Comparison of ENCODE assay signal across 17 mouse cellular contexts in the genomic region with DNA sequence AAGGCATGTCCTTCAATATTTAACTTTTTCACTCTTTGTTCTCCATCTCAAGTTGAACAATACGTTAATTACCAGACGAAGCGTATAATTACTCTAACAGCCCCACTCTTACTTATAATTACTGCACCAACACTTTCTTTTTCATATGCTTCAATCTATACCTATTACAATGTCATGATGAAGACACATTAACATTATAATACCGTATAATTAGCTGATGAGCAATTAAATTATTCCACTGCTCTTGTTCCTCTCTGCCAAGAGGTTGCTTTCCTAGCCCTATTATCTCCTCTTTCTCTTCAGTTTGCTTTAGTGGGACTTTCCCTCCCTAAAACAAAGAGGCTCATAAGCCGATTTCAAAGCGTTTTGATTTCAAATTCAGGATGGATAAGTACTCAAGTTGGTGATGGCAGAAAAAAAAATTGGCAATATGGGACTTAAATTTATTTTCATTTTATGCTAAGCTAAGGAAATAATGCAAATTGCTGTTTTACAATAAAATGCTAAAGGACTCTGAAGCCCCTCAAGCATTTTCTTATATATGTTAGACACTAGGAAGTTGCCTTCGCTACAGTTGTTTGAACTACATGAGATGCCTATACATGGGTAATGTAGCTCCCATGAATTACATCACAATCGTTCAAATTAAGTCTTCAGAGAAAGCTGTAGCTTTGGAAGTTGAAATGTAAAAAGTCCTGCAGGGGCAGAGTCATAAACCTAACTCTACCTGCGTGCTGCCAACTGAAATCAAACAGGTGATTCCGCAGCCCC.
"Had no signal": no experiment of that assay in that cellular context is flagged by ENCODE, and none has a peak within 500 bp of the region (broad histone marks: within the 10 kb centered on the region; RNA-seq: fewer than 3 reads in every experiment).

No protein-coding gene starts in this region.

- H3K27me3 ChIP-seq: limb, embryonic 13.5 days; liver, embryonic 15.5 days; megakaryocyte, embryonic 14.5 days; midbrain, embryonic 15.5 days; neural tube, embryonic 13.5 days had no signal

- H3K27ac ChIP-seq: limb, embryonic 13.5 days; liver, embryonic 15.5 days; macrophage; midbrain, embryonic 15.5 days; neural tube, embryonic 13.5 days had no signal

- ATAC-seq: midbrain, embryonic 15.5 days had no signal

- H3K4me1 ChIP-seq: limb, embryonic 13.5 days; liver, embryonic 15.5 days; megakaryocyte, embryonic 14.5 days; midbrain, embryonic 15.5 days; neural tube, embryonic 13.5 days had no signal

- H3K4me2 ChIP-seq: limb, embryonic 13.5 days; liver, embryonic 15.5 days; lung, embryonic 14.5 days; midbrain, embryonic 11.5 days; midbrain, embryonic 15.5 days; neural tube, embryonic 13.5 days had no signal

- DNase-seq: kidney, adult 8-10 months; kidney, postnatal 25 days; layer of hippocampus, adult 9-11 months; layer of hippocampus, postnatal 36 days; left cerebral cortex, postnatal 4 days; lung, embryonic 14.5 days; lung, postnatal 14 days; right cerebral cortex, adult 18-20 months; right cerebral cortex, postnatal 25 days; thymus, postnatal 14 days had no signal

- H3K9me3 ChIP-seq: limb, embryonic 13.5 days; liver, embryonic 15.5 days; megakaryocyte, embryonic 14.5 days; midbrain, embryonic 15.5 days; neural tube, embryonic 13.5 days had no signal

- H3K36me3 ChIP-seq: limb, embryonic 13.5 days; liver, embryonic 15.5 days; midbrain, embryonic 15.5 days; neural tube, embryonic 13.5 days had no signal

- H3K9ac ChIP-seq: limb, embryonic 13.5 days; liver, embryonic 15.5 days; lung, embryonic 14.5 days; midbrain, embryonic 15.5 days; neural tube, embryonic 13.5 days had no signal

- H3K4me3 ChIP-seq: limb, embryonic 13.5 days; liver, embryonic 15.5 days; megakaryocyte, embryonic 14.5 days; midbrain, embryonic 15.5 days; neural tube, embryonic 13.5 days had no signal
